Mouse (Mus musculus): ENCODE results near the gene Prpf40a.

Gene Prpf40a

GRCm38 (mm10) chr2:53105408-53105807 lies 85.7 kb downstream of the Prpf40a start:
- no peak for DNase-seq

- DNase-seq: no peak
These were observed 88.2 kb downstream of the Prpf40a start for GRCm38 (mm10) chr2:53102901-53103300.

- no peak for DNase-seq
These were observed 89.0 kb downstream of the Prpf40a start for GRCm38 (mm10) chr2:53101885-53102740.

GRCm38 (mm10) chr2:53100093-53100492 lies 91.0 kb downstream of the Prpf40a start:
- peak; percentile 33 for DNase-seq

GRCm38 (mm10) chr2:53095489-53095888 lies 95.6 kb downstream of the Prpf40a start:
- DNase-seq: no peak

- DNase-seq: peak; percentile 32
These were observed 96.1 kb downstream of the Prpf40a start for GRCm38 (mm10) chr2:53095031-53095430.

GRCm38 (mm10) chr2:53088744-53089143 lies 102.3 kb downstream of the Prpf40a start:
- DNase-seq: no peak

- DNase-seq: peak; percentile 74
These were observed 105.4 kb downstream of the Prpf40a start for GRCm38 (mm10) chr2:53085617-53086202.

Measured in kidney, postnatal 10 days (tissue).